ENCODE assay signal across 16 mouse cellular contexts in genomic region chr7:3323826-3324225, GRCm38 (mm10).
"Had no signal": no experiment of that assay in that cellular context is flagged by ENCODE, and none has a peak within 500 bp of the region (broad histone marks: within the 10 kb centered on the region; RNA-seq: fewer than 3 reads in every experiment).

No protein-coding gene starts in this region.

- DNase-seq: retina, postnatal 1 day; right cerebral cortex, adult 18-20 months; right cerebral cortex, postnatal 14 days; right cerebral cortex, postnatal 25 days; right cerebral cortex, postnatal 4 days; spleen, adult 18-20 months; thymus, adult 18-20 months; thymus, adult 2 months; thymus, postnatal 14 days; thymus, postnatal 25 days; thymus, postnatal 36 days; thymus, postnatal 4 days had no signal

- H3K4me2 ChIP-seq: neural tube, embryonic 13.5 days; neural tube, embryonic 15.5 days; stomach, embryonic 15.5 days had no signal

- H3K9me3 ChIP-seq: neural tube, embryonic 13.5 days; neural tube, embryonic 15.5 days; stomach, embryonic 15.5 days had no signal

- H3K27ac ChIP-seq: neural tube, embryonic 13.5 days; neural tube, embryonic 15.5 days; stomach, embryonic 15.5 days; stomach, postnatal 0 days had no signal

- H3K36me3 ChIP-seq: neural tube, embryonic 13.5 days; stomach, embryonic 15.5 days had no signal

- H3K4me1 ChIP-seq: neural tube, embryonic 13.5 days; neural tube, embryonic 15.5 days; stomach, embryonic 15.5 days had no signal

- H3K27me3 ChIP-seq: neural tube, embryonic 15.5 days; stomach, embryonic 15.5 days had no signal

- H3K9ac ChIP-seq: neural tube, embryonic 13.5 days; neural tube, embryonic 15.5 days; stomach, embryonic 15.5 days had no signal

- H3K4me3 ChIP-seq: neural tube, embryonic 13.5 days; neural tube, embryonic 15.5 days; stomach, embryonic 15.5 days had no signal
